Mouse (Mus musculus): ENCODE data around the gene Gpr135.

- TF ChIP-seq GATA1 (IDR thresholded peaks at IDR 0.05; ENCODE audit: low read length), result no peak
- no peak for TF ChIP-seq TAL1 (IDR thresholded peaks at IDR 0.05; ENCODE audit: low read length)
Observed at GRCm38 (mm10) chr12:72115686-72116345, 44.9 kb upstream of the Gpr135 start.
